13 mouse cellular contexts compared by ENCODE assay signal in genomic region chr19:24716303-24717097, GRCm38 (mm10). TPM values are rescaled to one million over a fixed set of nuclear protein-coding genes. Genes with fewer than 3 reads are reported as not detected.
DNase-seq lines count a peak whose midpoint lies in the region; ATAC-seq lines count a peak whose summit lies in the region.
"Had no signal": no experiment of that assay in that cellular context is flagged by ENCODE, and none has a peak within 500 bp of the region (broad histone marks: within the 10 kb centered on the region; RNA-seq: fewer than 3 reads in every experiment).

No protein-coding gene starts in this region.

- H3K4me1 ChIP-seq in embryonic facial prominence, embryonic 13.5 days = 0 out of 2 replicates have a peak, but pooled peaks cover 12% of the 10 kb centered on the region
- H3K4me1 ChIP-seq in embryonic facial prominence, embryonic 10.5 days = no peaks in the 10 kb centered on the region
- H3K4me1 ChIP-seq in lung, embryonic 16.5 days (replicated peaks; ENCODE audit: control insufficient read depth, insufficient read depth, low read length) = no peaks in the 10 kb centered on the region

- 0 out of 2 replicates have a peak overlapping the region, but pooled peaks have one; percentile 28 for H3K27ac ChIP-seq in embryonic facial prominence, embryonic 13.5 days
- H3K27ac ChIP-seq in embryonic facial prominence, embryonic 10.5 days (replicated peaks) = no peak overlapping the region
- no peak overlapping the region for H3K27ac ChIP-seq in lung, embryonic 16.5 days (ENCODE audit: low read length)

- no peaks in the 10 kb centered on the region; the same call in 1 of the 2 replicates for H3K9me3 ChIP-seq in embryonic facial prominence, embryonic 13.5 days
- H3K9me3 ChIP-seq in embryonic facial prominence, embryonic 10.5 days = no peaks in the 10 kb centered on the region
- H3K9me3 ChIP-seq in lung, embryonic 16.5 days (ENCODE audit: control insufficient read depth, low read length) = no peaks in the 10 kb centered on the region

- 0 out of 2 replicates have a peak, but pooled peaks have one; percentile 10 for ATAC-seq in embryonic facial prominence, embryonic 13.5 days (ENCODE audit: insufficient number of reproducible peaks, insufficient read depth, low FRiP score, low TSS enrichment, low read depth)
- peak; percentile 67 for ATAC-seq in lung, embryonic 16.5 days (ENCODE audit: low read depth)

- no peak for DNase-seq in embryonic facial prominence, embryonic 10.5 days (ENCODE audit: low spot score)
- DNase-seq in lung, postnatal 10 days = no peak
- DNase-seq in layer of hippocampus, postnatal 36 days = peak; percentile 29 to 53
- peak; percentile 9 for DNase-seq in right cerebral cortex, postnatal 4 days
- DNase-seq in T-cell, adult 2 months (ENCODE audit: low spot score) = no peak
- no peak for DNase-seq in ovary, adult 18-20 months (ENCODE audit: low spot score)
- DNase-seq: cerebellum, adult 9-10 months; gastrocnemius, postnatal 25 days; kidney, adult 8-10 months; lung, adult 2 months had no signal

- no peak overlapping the region for H3K4me3 ChIP-seq in embryonic facial prominence, embryonic 13.5 days
- no peak overlapping the region for H3K4me3 ChIP-seq in embryonic facial prominence, embryonic 10.5 days
- H3K4me3 ChIP-seq in lung, embryonic 16.5 days (ENCODE audit: low read length) = no peak overlapping the region

- H3K36me3 ChIP-seq in embryonic facial prominence, embryonic 13.5 days = no peaks in the 10 kb centered on the region
- no peaks in the 10 kb centered on the region for H3K36me3 ChIP-seq in embryonic facial prominence, embryonic 10.5 days (replicated peaks)
- H3K36me3 ChIP-seq in lung, embryonic 16.5 days (ENCODE audit: control insufficient read depth, insufficient read depth, low read length) = no peaks in the 10 kb centered on the region

- no peak overlapping the region for H3K9ac ChIP-seq in embryonic facial prominence, embryonic 13.5 days
- H3K9ac ChIP-seq in lung, embryonic 16.5 days (ENCODE audit: low read length) = no peak overlapping the region

- no peak overlapping the region for H3K4me2 ChIP-seq in embryonic facial prominence, embryonic 13.5 days
- H3K4me2 ChIP-seq in lung, embryonic 16.5 days (ENCODE audit: low read depth, low read length) = no peak overlapping the region

- 45% methylated on average over 7 of the region's 7 CpGs for WGBS in embryonic facial prominence, embryonic 13.5 days
- 86% methylated on average over 7 of the region's 7 CpGs for WGBS in embryonic facial prominence, embryonic 10.5 days
- WGBS in lung, embryonic 16.5 days = 63% methylated on average over 7 of the region's 7 CpGs

- H3K27me3 ChIP-seq in embryonic facial prominence, embryonic 13.5 days = peaks cover 8% of the 10 kb centered on the region; the same call in 1 of the 2 replicates
- no peaks in the 10 kb centered on the region for H3K27me3 ChIP-seq in embryonic facial prominence, embryonic 10.5 days (replicated peaks; ENCODE audit: low read depth, poor library complexity, severe bottlenecking)
- no peaks in the 10 kb centered on the region for H3K27me3 ChIP-seq in lung, embryonic 16.5 days (ENCODE audit: control insufficient read depth, insufficient read depth, low read depth, low read length)

RNA-seq across cellular contexts. Expression of gene Tmem252, which starts 42.7 kb away (rescaled TPM):
- polyA plus RNA-seq in embryonic facial prominence, embryonic 13.5 days (2015; fragmentation: Nextera tagmentation; extraction: Ambion mirVana) = 3.0 and 3.2 TPM in 2 replicates
- polyA plus RNA-seq in embryonic facial prominence, embryonic 10.5 days (2016; fragmentation: Nextera tagmentation; extraction: Ambion mirVana) = 0.19 and 0.26 TPM in 2 replicates
- 3.3 and 3.6 TPM in 2 replicates for polyA plus RNA-seq in lung, embryonic 16.5 days (2015; fragmentation: Nextera tagmentation; extraction: Ambion mirVana)
- 1 to 10 TPM in 1 of 2 experiments, under 1 TPM in 1; 0.35 to 1.0 TPM for total RNA-seq in layer of hippocampus, postnatal 36 days (2021)
- total RNA-seq: neutrophil, adult 5-6 weeks had no signal

Comparison
In these comparisons a context has a peak if more than half of its experiments do, and no peak if none do; other contexts are left out.
1. DNase-seq: peak in layer of hippocampus, postnatal 36 days (2 of 2) and right cerebral cortex, postnatal 4 days (single experiment); none in embryonic facial prominence, embryonic 10.5 days (single experiment), lung, postnatal 10 days (single experiment), T-cell, adult 2 months (single experiment) and ovary, adult 18-20 months (single experiment).